Mouse (Mus musculus): ENCODE measurements around the gene Sh3pxd2a.

DNA sequence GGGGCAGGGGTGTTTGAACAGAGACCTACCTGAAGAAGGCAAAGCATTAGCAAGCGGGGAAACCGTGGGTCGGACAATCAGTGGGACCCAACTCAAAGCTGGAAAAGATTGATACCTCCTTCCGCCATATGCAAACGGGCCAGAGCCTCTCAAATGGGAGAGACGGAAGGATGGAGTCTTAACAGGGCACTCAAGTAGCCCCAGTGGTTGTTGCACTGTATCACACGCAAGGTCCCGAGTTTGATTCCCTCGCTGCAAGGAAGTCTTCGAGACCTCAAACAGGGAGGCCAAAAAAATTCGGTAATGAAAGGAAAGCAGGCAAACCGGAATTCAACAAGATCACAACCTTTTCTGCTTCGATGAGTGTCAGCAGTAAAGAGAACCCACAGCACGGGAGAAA, 29.5 kb downstream of the Sh3pxd2a start:
- TF ChIP-seq CTCF (conservative IDR thresholded peaks at IDR 0.05; ENCODE audit: insufficient read depth, insufficient read length, low read depth, low read length) (no peak), POLR2A (IDR thresholded peaks at IDR 0.05; ENCODE audit: low read depth, low read length) (no peak)
